Mouse (Mus musculus): Measurements from ENCODE around the gene Nos1ap. TPM values are rescaled to one million over a fixed set of nuclear protein-coding genes. Genes with fewer than 3 reads are reported as not detected.

Nos1ap gene
- polyA plus RNA-seq, 1 experiment from 2014 or later, result 14.8 TPM

DNA sequence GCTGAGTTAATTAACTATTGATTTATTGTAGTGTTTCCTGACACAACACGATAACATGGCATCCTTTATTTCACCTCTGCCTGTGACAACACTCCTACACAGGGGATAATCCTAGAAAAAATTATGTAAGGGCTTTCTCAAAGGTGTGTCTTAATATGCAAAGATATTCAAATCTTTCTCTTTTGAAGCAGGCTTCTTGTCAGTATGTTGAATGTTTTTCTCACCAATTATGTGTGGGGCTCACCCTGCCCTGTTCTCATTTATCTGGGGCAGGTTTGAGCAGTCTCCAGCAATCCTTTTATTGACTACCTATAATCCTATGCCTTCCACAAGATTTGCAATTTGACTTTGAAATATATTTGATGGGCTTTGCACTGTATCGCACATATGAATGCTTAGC, 97.1 kb downstream of the Nos1ap start:
- H3K4me1 ChIP-seq (ENCODE audit: control insufficient read depth, insufficient read depth, low read depth, low read length), result no peaks in the 10 kb centered on the region
- H3K27ac ChIP-seq (ENCODE audit: low read depth, low read length), result no peak overlapping the region
- 55% methylated on average over 2 of the region's 2 CpGs for WGBS
- H3K27me3 ChIP-seq (replicated peaks; ENCODE audit: control insufficient read depth, insufficient read depth, low read length), result no peaks in the 10 kb centered on the region
- no peak overlapping the region for H3K9ac ChIP-seq (ENCODE audit: low read depth, low read length)
- H3K9me3 ChIP-seq (ENCODE audit: control insufficient read depth, low read length), result no peaks in the 10 kb centered on the region
- no peak overlapping the region for H3K4me3 ChIP-seq (ENCODE audit: low read length)
- ATAC-seq, result no peak
- no peaks in the 10 kb centered on the region for H3K36me3 ChIP-seq (ENCODE audit: control insufficient read depth, insufficient read depth, low read length)
- no peak overlapping the region for H3K4me2 ChIP-seq (ENCODE audit: low read length)

DNA sequence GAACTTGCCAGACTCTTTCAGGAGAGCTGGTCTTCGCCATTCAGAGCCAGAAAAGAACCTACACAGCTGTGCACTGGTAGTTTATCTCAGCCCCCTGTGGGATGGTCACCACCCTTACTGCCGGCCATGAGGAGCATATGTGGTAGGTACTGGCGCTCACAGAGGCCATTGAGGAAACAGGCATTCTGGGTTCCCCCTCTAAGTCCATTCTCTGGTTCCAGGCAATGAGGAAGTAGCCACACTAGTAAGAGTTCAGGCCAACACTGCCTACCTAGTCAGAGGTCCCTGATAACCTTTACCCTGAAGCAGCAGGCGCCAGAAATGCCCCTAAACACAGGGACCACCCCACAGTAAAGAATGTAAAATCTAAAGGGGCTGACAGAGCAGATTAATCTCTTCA, 97.6 kb downstream of the Nos1ap start:
- ATAC-seq, result no peak
- Histone ChIP-seq H3K27me3 (replicated peaks; ENCODE audit: control insufficient read depth, insufficient read depth, low read length) (no peaks in the 10 kb centered on the region), H3K4me1 (ENCODE audit: control insufficient read depth, insufficient read depth, low read depth, low read length) (no peaks in the 10 kb centered on the region), H3K36me3 (ENCODE audit: control insufficient read depth, insufficient read depth, low read length) (no peaks in the 10 kb centered on the region), H3K9ac (ENCODE audit: low read depth, low read length) (no peak overlapping the region), H3K4me3 (ENCODE audit: low read length) (no peak overlapping the region), H3K4me2 (ENCODE audit: low read length) (no peak overlapping the region), H3K9me3 (ENCODE audit: control insufficient read depth, low read length) (no peaks in the 10 kb centered on the region), H3K27ac (ENCODE audit: low read depth, low read length) (no peak overlapping the region)
- WGBS, result 77% methylated on average over 4 of the region's 4 CpGs

DNA sequence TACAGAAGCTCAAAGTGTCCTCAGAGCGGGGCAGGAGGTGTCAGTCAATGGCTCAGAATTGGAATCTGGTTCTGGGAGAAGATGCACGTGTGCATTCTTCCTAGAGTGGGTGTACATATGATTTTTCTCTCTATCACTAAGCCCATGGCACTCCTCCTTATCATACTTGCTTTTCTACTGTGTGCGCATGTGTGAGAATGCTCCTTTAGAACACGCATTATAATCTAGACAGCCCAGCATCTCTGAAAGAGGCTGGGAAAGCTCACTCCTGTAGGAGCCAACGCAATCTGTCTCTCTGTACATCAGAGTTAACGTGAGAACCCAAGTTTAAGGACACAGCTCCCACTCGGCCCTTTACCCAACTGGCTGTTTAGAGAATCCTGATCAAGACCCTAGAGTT, 99.7 kb downstream of the Nos1ap start:
- H3K4me2 ChIP-seq (ENCODE audit: low read length), result no peak overlapping the region
- no peak overlapping the region for H3K4me3 ChIP-seq (ENCODE audit: low read length)
- no peak overlapping the region for H3K9ac ChIP-seq (ENCODE audit: low read depth, low read length)
- no peak for ATAC-seq
- no peaks in the 10 kb centered on the region for H3K36me3 ChIP-seq (ENCODE audit: control insufficient read depth, insufficient read depth, low read length)
- no peaks in the 10 kb centered on the region for H3K27me3 ChIP-seq (replicated peaks; ENCODE audit: control insufficient read depth, insufficient read depth, low read length)
- peaks cover 2% of the 10 kb centered on the region for H3K4me1 ChIP-seq (ENCODE audit: control insufficient read depth, insufficient read depth, low read depth, low read length)
- H3K9me3 ChIP-seq (ENCODE audit: control insufficient read depth, low read length), result no peaks in the 10 kb centered on the region
- H3K27ac ChIP-seq (ENCODE audit: low read depth, low read length), result no peak overlapping the region
- 93% methylated on average over 7 of the region's 7 CpGs for WGBS

DNA sequence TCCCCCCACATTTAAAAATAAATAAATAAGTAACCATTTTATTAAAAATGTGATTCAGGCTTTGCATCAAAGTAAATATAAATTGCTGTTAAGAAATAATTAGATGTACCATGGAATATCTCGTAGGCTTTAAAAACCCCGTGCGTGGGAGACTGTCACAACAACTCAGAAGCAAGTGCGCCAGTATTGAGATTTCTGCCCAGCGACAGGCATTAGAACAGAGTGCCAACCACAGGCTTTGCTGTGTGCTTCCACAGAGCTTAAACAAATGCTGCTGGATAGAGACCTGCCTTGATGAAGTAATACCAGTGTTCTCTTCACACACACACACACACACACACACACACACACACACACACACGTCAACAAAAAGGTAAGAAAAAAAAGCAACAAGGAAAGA, 100.2 kb downstream of the Nos1ap start:
- Histone ChIP-seq H3K4me3 (ENCODE audit: low read length) (no peak overlapping the region), H3K9me3 (ENCODE audit: control insufficient read depth, low read length) (no peaks in the 10 kb centered on the region), H3K4me1 (ENCODE audit: control insufficient read depth, insufficient read depth, low read depth, low read length) (peaks cover 2% of the 10 kb centered on the region), H3K27me3 (replicated peaks; ENCODE audit: control insufficient read depth, insufficient read depth, low read length) (no peaks in the 10 kb centered on the region), H3K36me3 (ENCODE audit: control insufficient read depth, insufficient read depth, low read length) (no peaks in the 10 kb centered on the region), H3K4me2 (ENCODE audit: low read length) (no peak overlapping the region), H3K27ac (ENCODE audit: low read depth, low read length) (no peak overlapping the region), H3K9ac (ENCODE audit: low read depth, low read length) (no peak overlapping the region)
- WGBS, result 76% methylated on average over 6 of the region's 6 CpGs
- no peak for ATAC-seq

DNA sequence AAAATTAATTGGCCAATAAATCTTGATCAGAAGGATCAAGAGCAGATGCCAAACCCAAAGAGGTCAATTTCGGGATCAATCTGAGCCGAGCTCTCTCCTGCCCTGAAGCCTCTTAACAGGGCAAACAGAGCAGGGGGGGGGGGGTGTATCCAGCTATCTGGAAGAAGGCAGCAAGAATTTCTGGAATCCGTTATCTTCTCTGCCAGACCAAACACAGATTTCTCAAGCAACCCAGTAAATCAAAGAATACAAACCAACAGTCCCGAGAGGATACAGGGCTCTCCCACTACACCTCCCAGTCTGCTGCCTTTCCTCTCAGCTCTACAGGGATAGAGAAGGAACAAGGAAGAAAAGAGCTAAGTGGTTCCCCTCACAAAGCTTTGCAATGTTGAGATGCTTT, 104.5 kb downstream of the Nos1ap start:
- Histone ChIP-seq H3K4me1 (ENCODE audit: control insufficient read depth, insufficient read depth, low read depth, low read length) (peaks cover 5% of the 10 kb centered on the region), H3K9me3 (ENCODE audit: control insufficient read depth, low read length) (no peaks in the 10 kb centered on the region), H3K27me3 (replicated peaks; ENCODE audit: control insufficient read depth, insufficient read depth, low read length) (no peaks in the 10 kb centered on the region), H3K4me2 (ENCODE audit: low read length) (no peak overlapping the region), H3K36me3 (ENCODE audit: control insufficient read depth, insufficient read depth, low read length) (no peaks in the 10 kb centered on the region), H3K9ac (ENCODE audit: low read depth, low read length) (no peak overlapping the region), H3K4me3 (ENCODE audit: low read length) (no peak overlapping the region), H3K27ac (ENCODE audit: low read depth, low read length) (no peak overlapping the region)
- WGBS, result 34% methylated on average over 4 of the region's 4 CpGs
- no peak for ATAC-seq

DNA sequence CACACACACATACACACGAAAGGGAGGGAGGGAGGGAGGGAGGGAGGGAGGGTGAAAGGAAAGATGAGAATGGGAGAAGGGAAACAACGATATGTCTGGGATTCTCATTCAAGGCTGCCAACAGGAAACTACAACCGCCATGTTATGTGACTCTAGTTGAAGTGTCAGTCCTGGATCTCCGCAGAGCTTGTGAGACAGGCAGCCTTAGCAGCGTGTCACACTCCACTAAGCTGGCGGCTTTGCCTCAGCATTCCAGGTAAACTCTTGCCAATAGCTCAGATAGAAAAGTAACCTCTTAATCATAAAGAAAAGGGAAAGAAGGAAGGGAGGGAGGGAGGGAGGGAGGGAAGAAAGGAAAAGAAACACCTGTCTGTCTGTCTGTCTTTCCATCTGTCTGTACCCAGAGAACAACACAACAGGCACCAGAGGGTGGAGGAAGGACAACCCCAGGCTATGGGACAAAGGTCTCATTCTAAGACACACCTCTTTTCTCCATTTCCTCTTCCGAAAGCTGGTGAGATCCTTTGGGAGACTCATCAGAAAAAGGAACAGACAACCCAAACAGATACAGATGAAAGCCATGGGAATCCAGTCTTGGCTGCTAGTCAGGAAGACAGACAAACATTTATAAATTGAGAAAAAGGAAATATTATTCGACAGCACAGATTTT, 107.3 kb downstream of the Nos1ap start:
- Histone ChIP-seq H3K9me3 (ENCODE audit: control insufficient read depth, low read length) (no peaks in the 10 kb centered on the region), H3K27me3 (replicated peaks; ENCODE audit: control insufficient read depth, insufficient read depth, low read length) (no peaks in the 10 kb centered on the region), H3K9ac (ENCODE audit: low read depth, low read length) (no peak overlapping the region), H3K36me3 (ENCODE audit: control insufficient read depth, insufficient read depth, low read length) (no peaks in the 10 kb centered on the region), H3K4me1 (ENCODE audit: control insufficient read depth, insufficient read depth, low read depth, low read length) (peaks cover 14% of the 10 kb centered on the region), H3K27ac (ENCODE audit: low read depth, low read length) (no peak overlapping the region), H3K4me2 (ENCODE audit: low read length) (no peak overlapping the region), H3K4me3 (ENCODE audit: low read length) (no peak overlapping the region)
- 78% methylated on average over 7 of the region's 8 CpGs for WGBS
- no peak for ATAC-seq

DNA sequence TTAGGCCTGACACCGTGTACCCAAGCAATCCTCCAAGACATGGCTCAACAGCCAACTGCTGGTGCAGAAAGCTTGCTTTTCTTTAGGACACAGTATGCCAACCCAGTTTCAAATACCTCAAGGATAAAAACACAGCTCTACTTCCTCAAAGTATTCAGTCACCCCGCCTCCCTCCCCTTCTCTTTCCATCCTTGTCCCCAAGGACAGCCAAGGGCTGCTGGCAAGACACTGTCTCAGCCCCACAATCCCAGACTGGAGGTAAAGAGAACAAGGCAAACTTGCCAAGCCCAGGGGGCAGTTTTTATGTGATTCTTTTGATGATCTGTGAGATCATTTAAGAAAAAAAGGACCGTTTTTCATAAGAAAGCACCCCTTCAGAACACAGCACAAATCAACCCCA, 108.6 kb downstream of the Nos1ap start:
- no peak overlapping the region for H3K4me3 ChIP-seq (ENCODE audit: low read length)
- H3K9me3 ChIP-seq (ENCODE audit: control insufficient read depth, low read length), result no peaks in the 10 kb centered on the region
- no peak overlapping the region for H3K4me2 ChIP-seq (ENCODE audit: low read length)
- WGBS, result 67% methylated on average over 3 of the region's 3 CpGs
- no peak overlapping the region for H3K27ac ChIP-seq (ENCODE audit: low read depth, low read length)
- H3K9ac ChIP-seq (ENCODE audit: low read depth, low read length), result no peak overlapping the region
- ATAC-seq, result no peak
- H3K27me3 ChIP-seq (replicated peaks; ENCODE audit: control insufficient read depth, insufficient read depth, low read length), result no peaks in the 10 kb centered on the region
- peaks cover 14% of the 10 kb centered on the region for H3K4me1 ChIP-seq (ENCODE audit: control insufficient read depth, insufficient read depth, low read depth, low read length)
- no peaks in the 10 kb centered on the region for H3K36me3 ChIP-seq (ENCODE audit: control insufficient read depth, insufficient read depth, low read length)

DNA sequence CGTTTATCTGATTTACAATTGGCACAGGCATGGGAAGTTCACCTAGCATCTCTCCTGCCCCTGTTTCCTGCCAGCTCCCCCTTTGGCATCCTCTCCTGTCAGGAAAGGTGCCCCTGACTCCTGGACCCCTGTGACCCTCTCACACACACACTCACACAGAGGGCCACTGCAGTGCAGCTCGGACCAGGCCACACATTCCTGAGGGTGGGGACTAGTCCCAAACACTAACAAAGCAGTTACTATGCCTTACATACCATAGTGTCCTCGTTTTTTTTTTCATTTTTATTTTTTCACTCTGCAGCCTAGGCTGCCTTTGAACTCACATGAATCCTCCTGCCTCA, 110.2 kb downstream of the Nos1ap start:
- WGBS, result 32% methylated on average over 3 of the region's 3 CpGs
- peaks cover 12% of the 10 kb centered on the region for H3K4me1 ChIP-seq (ENCODE audit: control insufficient read depth, insufficient read depth, low read depth, low read length)
- no peaks in the 10 kb centered on the region for H3K27me3 ChIP-seq (replicated peaks; ENCODE audit: control insufficient read depth, insufficient read depth, low read length)
- ATAC-seq, result no peak
- H3K9ac ChIP-seq (ENCODE audit: low read depth, low read length), result no peak overlapping the region
- H3K4me2 ChIP-seq (ENCODE audit: low read length), result no peak overlapping the region
- no peak overlapping the region for H3K4me3 ChIP-seq (ENCODE audit: low read length)
- no peak overlapping the region for H3K27ac ChIP-seq (ENCODE audit: low read depth, low read length)
- no peaks in the 10 kb centered on the region for H3K9me3 ChIP-seq (ENCODE audit: control insufficient read depth, low read length)
- no peaks in the 10 kb centered on the region for H3K36me3 ChIP-seq (ENCODE audit: control insufficient read depth, insufficient read depth, low read length)

DNA sequence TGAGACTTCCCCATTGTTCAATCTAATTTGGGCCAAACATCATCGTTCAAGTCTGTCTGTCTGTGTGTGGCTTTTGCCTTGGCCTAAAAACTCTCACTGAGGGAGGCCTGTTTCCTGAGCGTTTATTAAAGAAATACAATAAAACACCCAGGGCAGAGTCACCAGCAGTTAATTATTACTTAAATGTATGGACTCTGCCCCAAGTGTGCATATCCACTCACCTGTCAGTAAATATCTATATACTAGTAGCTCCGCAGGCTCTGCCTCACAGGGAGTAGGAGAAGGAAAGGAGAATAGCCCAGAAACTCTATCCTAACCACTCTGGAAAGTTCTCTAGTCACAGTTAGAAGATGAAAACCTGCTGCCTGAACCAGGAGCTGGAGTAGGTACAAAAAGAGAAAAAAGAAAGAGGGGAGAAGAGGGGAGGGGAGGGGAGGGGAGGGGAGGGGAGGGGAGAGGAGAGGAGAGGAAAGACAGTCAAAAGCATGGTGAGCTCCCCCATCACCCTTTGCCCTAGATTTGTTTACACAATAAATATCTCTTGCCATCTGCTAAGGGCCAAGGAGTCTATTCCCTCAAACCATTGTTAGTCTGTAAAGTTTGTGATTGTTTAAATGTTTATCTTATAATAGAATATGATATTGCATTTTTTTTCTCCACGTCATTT, 110.7 kb downstream of the Nos1ap start:
- Histone ChIP-seq H3K27ac (ENCODE audit: low read depth, low read length) (no peak overlapping the region), H3K36me3 (ENCODE audit: control insufficient read depth, insufficient read depth, low read length) (no peaks in the 10 kb centered on the region)
- no peak for ATAC-seq

More for the DNA sequence above, 110.7 kb downstream of the Nos1ap start:
- 61% methylated on average over 4 of the region's 4 CpGs for WGBS
- Histone ChIP-seq H3K27me3 (replicated peaks; ENCODE audit: control insufficient read depth, insufficient read depth, low read length) (no peaks in the 10 kb centered on the region), H3K4me2 (ENCODE audit: low read length) (no peak overlapping the region), H3K4me3 (ENCODE audit: low read length) (no peak overlapping the region), H3K9me3 (ENCODE audit: control insufficient read depth, low read length) (no peaks in the 10 kb centered on the region), H3K4me1 (ENCODE audit: control insufficient read depth, insufficient read depth, low read depth, low read length) (peaks cover 12% of the 10 kb centered on the region), H3K9ac (ENCODE audit: low read depth, low read length) (no peak overlapping the region)
